In the genomic region with DNA sequence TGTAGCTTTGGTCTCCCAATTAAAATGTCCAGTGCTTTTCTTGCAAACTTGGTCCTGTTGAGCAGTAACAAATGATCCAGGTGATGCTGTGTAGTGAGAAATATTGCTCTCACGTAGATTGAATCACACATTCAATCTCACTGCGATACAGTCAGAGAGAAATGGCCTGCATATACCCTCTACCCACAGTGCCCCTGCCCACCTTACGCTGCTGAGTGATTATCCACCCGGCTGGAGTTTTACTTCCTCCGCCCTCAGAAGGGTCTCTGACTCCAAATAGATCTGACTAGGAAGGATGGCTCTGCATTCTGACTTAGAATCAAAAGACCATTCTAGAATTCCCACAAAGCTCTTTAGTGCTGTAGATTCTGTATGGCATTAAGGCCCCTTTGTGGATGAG, we compare ENCODE assay signal across 13 mouse cellular contexts. TPM values are rescaled to one million over a fixed set of nuclear protein-coding genes. Genes with fewer than 3 reads are reported as not detected.
"Had no signal": no experiment of that assay in that cellular context is flagged by ENCODE, and none has a peak within 500 bp of the region (broad histone marks: within the 10 kb centered on the region; RNA-seq: fewer than 3 reads in every experiment).

No protein-coding gene starts in this region.

- H3K27ac ChIP-seq: left cerebral cortex, adult 2 months; limb, embryonic 15.5 days; liver, embryonic 12.5 days; midbrain, embryonic 12.5 days had no signal

- H3K27me3 ChIP-seq: limb, embryonic 15.5 days had no signal

- H3K4me1 ChIP-seq: liver, embryonic 12.5 days had no signal

- H3K4me3 ChIP-seq: left cerebral cortex, adult 2 months; limb, embryonic 15.5 days; liver, embryonic 12.5 days; midbrain, embryonic 12.5 days; myocyte had no signal

- DNase-seq: kidney, adult 2 months; kidney, postnatal 25 days; lung, embryonic 14.5 days; lung, postnatal 10 days; lung, postnatal 4 days; thymus, postnatal 36 days had no signal

- H3K9me3 ChIP-seq: limb, embryonic 15.5 days; liver, embryonic 12.5 days; midbrain, embryonic 12.5 days had no signal

- H3K4me2 ChIP-seq: limb, embryonic 15.5 days; liver, embryonic 12.5 days; lung, embryonic 14.5 days; midbrain, embryonic 12.5 days had no signal

- ATAC-seq: intestine, embryonic 16.5 days; liver, embryonic 12.5 days had no signal

- H3K36me3 ChIP-seq: limb, embryonic 15.5 days; liver, embryonic 12.5 days; midbrain, embryonic 12.5 days had no signal

- H3K9ac ChIP-seq: limb, embryonic 15.5 days; liver, embryonic 12.5 days; lung, embryonic 14.5 days; midbrain, embryonic 12.5 days had no signal

RNA-seq across cellular contexts. Expression of a gene that starts 32.4 kb away (rescaled TPM):
- polyA plus RNA-seq: liver, embryonic 12.5 days; liver, embryonic 16.5 days; lung, embryonic 14.5 days; myocyte had no signal
